Mouse (Mus musculus) C2C12 (cell line): ENCODE results near the gene Auts2.

Experiments used
- CEBPB ChIP-seq: IDR thresholded peaks from one replicate; pipeline ENCODE4 v1.6.1; 2011; ENCODE audit warnings: low read depth, mild to moderate bottlenecking, control low read depth, moderate library complexity
- CTCF ChIP-seq: IDR thresholded peaks from one replicate; pipeline ENCODE4 v1.5.1; 2011; ENCODE audit not compliant: control insufficient read depth, insufficient read depth, insufficient read length
- FOSL1 ChIP-seq: IDR thresholded peaks from one replicate; pipeline ENCODE4 v1.8.0; 2011; ENCODE audit warnings: mild to moderate bottlenecking, low read length; ENCODE audit not compliant: poor library complexity, insufficient read depth, severe bottlenecking
- MAX ChIP-seq: IDR thresholded peaks from one replicate; pipeline ENCODE4 v1.6.1; 2011; ENCODE audit warnings: mild to moderate bottlenecking, control low read depth
- MYOG ChIP-seq: IDR thresholded peaks from one replicate; pipeline ENCODE4 v1.6.1; 2011; ENCODE audit not compliant: control insufficient read depth, insufficient read length; ENCODE audit errors: extremely low read depth
- USF1 ChIP-seq: IDR thresholded peaks from one replicate; pipeline ENCODE4 v1.6.1; 2011; ENCODE audit warnings: low read depth, mild to moderate bottlenecking, control low read depth, moderate library complexity

DNA sequence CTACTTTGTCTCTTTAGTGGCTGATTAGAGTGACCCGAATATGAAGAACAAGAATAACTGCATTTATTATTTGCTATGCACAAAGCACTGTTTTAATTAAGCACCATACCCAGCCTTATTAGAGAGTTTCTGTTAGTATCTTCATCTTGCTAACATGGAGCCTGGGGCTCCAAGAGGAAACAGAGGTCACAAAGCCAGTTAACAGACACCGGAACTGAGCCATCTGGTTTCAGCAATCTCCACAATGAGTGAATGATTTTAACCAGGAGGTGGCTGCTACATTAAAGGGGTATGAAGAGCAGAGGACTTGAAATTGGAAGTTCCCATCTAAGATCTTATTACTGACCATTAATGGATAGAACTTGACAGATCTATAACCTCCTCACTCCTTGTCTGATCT is 209.4 kb downstream of the Auts2 start:
- TF ChIP-seq MAX (no peak), USF1 (no peak), CTCF (no peak), CEBPB (no peak), MYOG (no peak), FOSL1 (no peak)
